ENCODE assay signal across 31 mouse cellular contexts in genomic region chr7:43441071-43441470, GRCm38 (mm10). TPM values are rescaled to one million over a fixed set of nuclear protein-coding genes. Genes with fewer than 3 reads are reported as not detected.
A peak's percentile ranks its signal among the peaks of the same experiment; 100 is the strongest.
DNase-seq lines count a peak whose midpoint lies in the region; ATAC-seq and TF ChIP-seq lines count a peak whose summit lies in the region.
"Had no signal": no experiment of that assay in that cellular context is flagged by ENCODE, and none has a peak within 500 bp of the region (broad histone marks: within the 10 kb centered on the region; RNA-seq: fewer than 3 reads in every experiment).

No protein-coding gene starts in this region.

- H3K9ac ChIP-seq in kidney, embryonic 16.5 days (replicated peaks; ENCODE audit: low read length): no peak overlapping the region
- no peak overlapping the region for H3K9ac ChIP-seq in liver, embryonic 13.5 days
- H3K9ac ChIP-seq in liver, embryonic 11.5 days (ENCODE audit: low read depth, low read length): no peak overlapping the region
- H3K9ac ChIP-seq: forebrain, embryonic 13.5 days; heart, embryonic 13.5 days; hindbrain, embryonic 14.5 days had no signal

- H3K27ac ChIP-seq in kidney, adult 2 months (ENCODE audit: insufficient read depth, low read depth, low read length): no peak overlapping the region
- H3K27ac ChIP-seq in kidney, embryonic 16.5 days (ENCODE audit: low read length): no peak overlapping the region
- H3K27ac ChIP-seq in liver, embryonic 13.5 days: 0 out of 2 replicates have a peak overlapping the region, but pooled peaks have one; percentile 34
- no peak overlapping the region for H3K27ac ChIP-seq in liver, embryonic 11.5 days (ENCODE audit: low read depth, low read length)
- no peak overlapping the region for H3K27ac ChIP-seq in testis, adult 2 months (ENCODE audit: control insufficient read depth, insufficient read depth, low read depth, low read length)
- H3K27ac ChIP-seq: forebrain, embryonic 10.5 days; forebrain, embryonic 13.5 days; heart, adult 2 months; heart, embryonic 10.5 days; heart, embryonic 13.5 days; hindbrain, embryonic 14.5 days had no signal

- WGBS in kidney, adult 2 months: 49% methylated on average over 3 of the region's 3 CpGs
- WGBS in kidney, embryonic 16.5 days: 70% methylated on average over 3 of the region's 3 CpGs
- 70% methylated on average over 3 of the region's 3 CpGs for WGBS in liver, embryonic 13.5 days (ENCODE audit: insufficient replicate concordance)
- 75% methylated on average over 3 of the region's 3 CpGs for WGBS in liver, embryonic 11.5 days

- no peak for ATAC-seq in kidney, embryonic 16.5 days (ENCODE audit: low FRiP score, low TSS enrichment)
- no peak for ATAC-seq in liver, embryonic 13.5 days (ENCODE audit: low read depth)
- no peak for ATAC-seq in liver, embryonic 11.5 days (replicated peaks; ENCODE audit: low FRiP score)
- ATAC-seq: CD4-positive, CD25-positive, alpha-beta regulatory T cell, adult 4 months; forebrain, embryonic 13.5 days; forebrain, embryonic 16.5 days had no signal

- DNase-seq in kidney, adult 2 months: peak; percentile 66
- DNase-seq in liver, embryonic 13.5 days: no peak
- no peak for DNase-seq in liver, embryonic 11.5 days (ENCODE audit: low spot score)
- DNase-seq in testis, postnatal 10 days (ENCODE audit: low spot score): no peak
- no peak for DNase-seq in cerebellum, adult 18-20 months
- DNase-seq: adrenal gland, adult 2 months; adrenal gland, postnatal 14 days; cerebellum, adult 11 months; cerebellum, adult 8-10 months; cerebellum, postnatal 10 days; cerebellum, postnatal 36 days; gastrocnemius, postnatal 10 days; gastrocnemius, postnatal 36 days; heart, adult 2 months; heart, postnatal 14 days; heart, postnatal 4 days had no signal

- TF ChIP-seq POLR2A in kidney, adult 2 months (IDR thresholded peaks at IDR 0.05; ENCODE audit: low read depth, low read length): no peak
- no peak for TF ChIP-seq POLR2A in testis, adult 2 months (IDR thresholded peaks at IDR 0.05; ENCODE audit: control insufficient read depth, low read depth, low read length)

- no peaks in the 10 kb centered on the region for H3K36me3 ChIP-seq in kidney, adult 2 months (ENCODE audit: control insufficient read depth, insufficient read depth, low read length)
- H3K36me3 ChIP-seq in kidney, embryonic 16.5 days (ENCODE audit: insufficient read depth, low read length): no peaks in the 10 kb centered on the region
- no peaks in the 10 kb centered on the region for H3K36me3 ChIP-seq in liver, embryonic 13.5 days
- H3K36me3 ChIP-seq in liver, embryonic 11.5 days (ENCODE audit: control insufficient read depth, insufficient read depth, low read length): no peaks in the 10 kb centered on the region
- H3K36me3 ChIP-seq in testis, adult 2 months (ENCODE audit: control insufficient read depth, insufficient read depth, low read length): no peaks in the 10 kb centered on the region
- H3K36me3 ChIP-seq: forebrain, embryonic 10.5 days; heart, embryonic 13.5 days had no signal

- H3K4me1 ChIP-seq in kidney, adult 2 months (ENCODE audit: control insufficient read depth, insufficient read depth, low read length): peaks cover 8% of the 10 kb centered on the region
- peaks cover 20% of the 10 kb centered on the region for H3K4me1 ChIP-seq in kidney, embryonic 16.5 days (ENCODE audit: insufficient read depth, low read length)
- peaks cover 38% of the 10 kb centered on the region for H3K4me1 ChIP-seq in liver, embryonic 13.5 days (replicated peaks)
- peaks cover 23% of the 10 kb centered on the region for H3K4me1 ChIP-seq in liver, embryonic 11.5 days (replicated peaks; ENCODE audit: control insufficient read depth, insufficient read depth, low read length)
- H3K4me1 ChIP-seq in testis, adult 2 months (ENCODE audit: control insufficient read depth, insufficient read depth, low read length): peaks cover 22% of the 10 kb centered on the region

- H3K4me2 ChIP-seq in kidney, embryonic 16.5 days (replicated peaks; ENCODE audit: low read depth, low read length): no peak overlapping the region
- no peak overlapping the region for H3K4me2 ChIP-seq in liver, embryonic 13.5 days
- no peak overlapping the region for H3K4me2 ChIP-seq in liver, embryonic 11.5 days
- H3K4me2 ChIP-seq: forebrain, embryonic 13.5 days; heart, embryonic 13.5 days; hindbrain, embryonic 14.5 days had no signal

- H3K4me3 ChIP-seq in kidney, adult 2 months (ENCODE audit: insufficient read depth, low read depth, low read length): no peak overlapping the region
- H3K4me3 ChIP-seq in kidney, embryonic 16.5 days (ENCODE audit: low read length): no peak overlapping the region
- H3K4me3 ChIP-seq in liver, embryonic 13.5 days (replicated peaks): no peak overlapping the region
- no peak overlapping the region for H3K4me3 ChIP-seq in liver, embryonic 11.5 days (ENCODE audit: low read depth, low read length)
- peak overlapping the region; percentile 89 for H3K4me3 ChIP-seq in testis, adult 2 months (ENCODE audit: control insufficient read depth, low read depth, low read length)
- H3K4me3 ChIP-seq: forebrain, embryonic 10.5 days; forebrain, embryonic 13.5 days; heart, adult 2 months; heart, embryonic 10.5 days; heart, embryonic 13.5 days had no signal

- no peaks in the 10 kb centered on the region for H3K27me3 ChIP-seq in kidney, adult 2 months (replicated peaks; ENCODE audit: control insufficient read depth, insufficient read depth, low read length)
- H3K27me3 ChIP-seq in kidney, embryonic 16.5 days (ENCODE audit: insufficient read depth, low read length): no peaks in the 10 kb centered on the region
- H3K27me3 ChIP-seq in liver, embryonic 13.5 days: no peaks in the 10 kb centered on the region
- no peaks in the 10 kb centered on the region for H3K27me3 ChIP-seq in liver, embryonic 11.5 days (replicated peaks; ENCODE audit: control insufficient read depth, insufficient read depth, low read length)
- no peaks in the 10 kb centered on the region for H3K27me3 ChIP-seq in testis, adult 2 months (ENCODE audit: control insufficient read depth, insufficient read depth, low read length)

- H3K9me3 ChIP-seq in kidney, embryonic 16.5 days (ENCODE audit: low read length): no peaks in the 10 kb centered on the region
- H3K9me3 ChIP-seq in liver, embryonic 13.5 days (replicated peaks): no peaks in the 10 kb centered on the region
- H3K9me3 ChIP-seq in liver, embryonic 11.5 days (ENCODE audit: control insufficient read depth, low read length): no peaks in the 10 kb centered on the region
- H3K9me3 ChIP-seq: forebrain, embryonic 10.5 days; forebrain, embryonic 13.5 days; heart, embryonic 10.5 days; heart, embryonic 13.5 days had no signal

- no peak for TF ChIP-seq CTCF in kidney, adult 2 months (conservative IDR thresholded peaks at IDR 0.05; ENCODE audit: insufficient read depth, insufficient read length, low read depth, low read length)
- no peak for TF ChIP-seq CTCF in testis, adult 2 months (IDR thresholded peaks at IDR 0.05; ENCODE audit: control insufficient read depth, insufficient read depth, insufficient replicate concordance, low read depth, low read length)

RNA-seq across cellular contexts. Expression of gene Cldnd2, which starts 0.5 kb away (rescaled TPM):
- 0.33 TPM in 1 of 2 replicates, not detected in the other for polyA plus RNA-seq in kidney, adult 2 months (2012; rRNA removed)
- not detected in 2 replicates for polyA plus RNA-seq in kidney, embryonic 16.5 days (2015; fragmentation: Nextera tagmentation; extraction: Ambion mirVana)
- not detected in 2 replicates for polyA plus RNA-seq in liver, embryonic 13.5 days (2015; fragmentation: Nextera tagmentation; extraction: Ambion mirVana)
- polyA plus RNA-seq in liver, embryonic 11.5 days (2014; fragmentation: Nextera tagmentation; extraction: Ambion mirVana): not detected in 2 replicates
- 247 and 279 TPM in 2 replicates for polyA plus RNA-seq in testis, adult 2 months (2012; rRNA removed)
- polyA plus RNA-seq: adrenal gland, adult 2 months; C2C12; CD4-positive, CD25-positive, alpha-beta regulatory T cell, adult 4 months; cortical plate, adult 2 months; embryonic facial prominence, embryonic 11.5 days; embryonic facial prominence, embryonic 14.5 days; forebrain, embryonic 10.5 days; forebrain, embryonic 13.5 days; forebrain, embryonic 16.5 days; heart, adult 2 months; heart, embryonic 10.5 days; heart, embryonic 13.5 days; heart, embryonic 16.5 days; hindbrain, embryonic 11.5 days; hindbrain, embryonic 14.5 days had no signal

RNA-seq across cellular contexts. Expression of gene Etfb, which starts 2.8 kb away (rescaled TPM):
- polyA plus RNA-seq in kidney, adult 2 months (2012; rRNA removed): 477 and 614 TPM in 2 replicates
- 383 and 436 TPM in 2 replicates for polyA plus RNA-seq in kidney, embryonic 16.5 days (2015; fragmentation: Nextera tagmentation; extraction: Ambion mirVana)
- 241 and 252 TPM in 2 replicates for polyA plus RNA-seq in liver, embryonic 13.5 days (2015; fragmentation: Nextera tagmentation; extraction: Ambion mirVana)
- 369 and 378 TPM in 2 replicates for polyA plus RNA-seq in liver, embryonic 11.5 days (2014; fragmentation: Nextera tagmentation; extraction: Ambion mirVana)
- polyA plus RNA-seq in testis, adult 2 months (2012; rRNA removed): 50.5 and 51.5 TPM in 2 replicates

RNA-seq across cellular contexts. Expression of gene Gm45233, which starts 2.9 kb away (rescaled TPM):
- 1.8 and 3.6 TPM in 2 replicates for polyA plus RNA-seq in kidney, adult 2 months (2012; rRNA removed)
- 1.2 TPM in 1 of 2 replicates, not detected in the other for polyA plus RNA-seq in kidney, embryonic 16.5 days (2015; fragmentation: Nextera tagmentation; extraction: Ambion mirVana)
- polyA plus RNA-seq in liver, embryonic 13.5 days (2015; fragmentation: Nextera tagmentation; extraction: Ambion mirVana): not detected in 2 replicates
- 0.37 TPM in 1 of 2 replicates, not detected in the other for polyA plus RNA-seq in liver, embryonic 11.5 days (2014; fragmentation: Nextera tagmentation; extraction: Ambion mirVana)
- 5.4 and 7.5 TPM in 2 replicates for polyA plus RNA-seq in testis, adult 2 months (2012; rRNA removed)
- polyA plus RNA-seq: CD4-positive, CD25-positive, alpha-beta regulatory T cell, adult 4 months; embryonic facial prominence, embryonic 11.5 days; heart, embryonic 10.5 days had no signal

RNA-seq across cellular contexts. Expression of gene Nkg7, which starts 4.2 kb away (rescaled TPM):
- 2.0 and 8.4 TPM in 2 replicates for polyA plus RNA-seq in kidney, adult 2 months (2012; rRNA removed)
- polyA plus RNA-seq in kidney, embryonic 16.5 days (2015; fragmentation: Nextera tagmentation; extraction: Ambion mirVana): 0.92 TPM in 1 of 2 replicates, not detected in the other
- 7.1 and 9.6 TPM in 2 replicates for polyA plus RNA-seq in liver, embryonic 13.5 days (2015; fragmentation: Nextera tagmentation; extraction: Ambion mirVana)
- 3.5 and 3.8 TPM in 2 replicates for polyA plus RNA-seq in liver, embryonic 11.5 days (2014; fragmentation: Nextera tagmentation; extraction: Ambion mirVana)
- 0.25 TPM in 1 of 2 replicates, not detected in the other for polyA plus RNA-seq in testis, adult 2 months (2012; rRNA removed)
- polyA plus RNA-seq: cortical plate, adult 2 months; forebrain, embryonic 10.5 days; forebrain, embryonic 13.5 days; forebrain, embryonic 16.5 days; heart, embryonic 10.5 days; hindbrain, embryonic 11.5 days; hindbrain, embryonic 14.5 days had no signal

RNA-seq across cellular contexts. Expression of gene Lim2, which starts 13.6 kb away (rescaled TPM):
- not detected in 2 replicates for polyA plus RNA-seq in kidney, adult 2 months (2012; rRNA removed)
- not detected in 2 replicates for polyA plus RNA-seq in kidney, embryonic 16.5 days (2015; fragmentation: Nextera tagmentation; extraction: Ambion mirVana)
- polyA plus RNA-seq in liver, embryonic 13.5 days (2015; fragmentation: Nextera tagmentation; extraction: Ambion mirVana): not detected in 2 replicates
- 0.10 TPM in 1 of 2 replicates, not detected in the other for polyA plus RNA-seq in liver, embryonic 11.5 days (2014; fragmentation: Nextera tagmentation; extraction: Ambion mirVana)
- polyA plus RNA-seq in testis, adult 2 months (2012; rRNA removed): 0.07 TPM in 1 of 2 replicates, not detected in the other
- polyA plus RNA-seq: adrenal gland, adult 2 months; CD4-positive, CD25-positive, alpha-beta regulatory T cell, adult 4 months; cortical plate, adult 2 months; embryonic facial prominence, embryonic 14.5 days; forebrain, embryonic 10.5 days; forebrain, embryonic 13.5 days; forebrain, embryonic 16.5 days; heart, adult 2 months; heart, embryonic 10.5 days; heart, embryonic 13.5 days; heart, embryonic 16.5 days; hindbrain, embryonic 11.5 days; hindbrain, embryonic 14.5 days had no signal

Comparison
In these comparisons a context has a peak if more than half of its experiments do, and no peak if none do; other contexts are left out.
1. RNA of gene Cldnd2, which starts 0.5 kb away (polyA plus RNA-seq): 247 to 279 TPM in testis, adult 2 months; 0.33 TPM in kidney, adult 2 months, not detected in kidney, embryonic 16.5 days, not detected in liver, embryonic 13.5 days and not detected in liver, embryonic 11.5 days; every median in the first group is over 100 times any median in the second.